Mouse (Mus musculus) spleen, adult 2 months (tissue): ENCODE results near the gene Prg3.
A peak's percentile ranks its signal among the peaks of the same experiment; 100 is the strongest.

Experiments
- CTCF ChIP-seq: fragments of 200-500 bp; IDR thresholded peaks from 2 replicates; pipeline ENCODE4 v1.5.1; 2011; ENCODE audit warnings: mild to moderate bottlenecking, inconsistent platforms; ENCODE audit not compliant: insufficient read depth, insufficient read length, insufficient replicate concordance; ENCODE audit errors: extremely low read depth
- POLR2A ChIP-seq: fragments of 200-500 bp; IDR thresholded peaks from 2 replicates; pipeline ENCODE4 v1.6.1; 2011; ENCODE audit warnings: low read depth, low read length, inconsistent platforms

- no peak for TF ChIP-seq CTCF
- peak; percentile 43 for TF ChIP-seq POLR2A
Measured at GRCm38 (mm10) chr2:85037047-85038026, 49.3 kb downstream of the Prg3 start, which contains the start of the genes Ssrp1 and P2rx3.
